Mouse (Mus musculus) B cell, adult 67 days (primary cell): ENCODE results near the gene Pxylp1. TPM values are rescaled to one million over a fixed set of nuclear protein-coding genes. Genes with fewer than 3 reads are reported as not detected.

Experiments used
- total RNA-seq, 2 experiments: library from RNA; stranded (reverse); gene quantifications; 4 replicates each; pipeline ENCODE4 v1.2.4; 2023

Pxylp1 gene
- 1 to 10 TPM; 1.2 to 2.5 TPM for total RNA-seq

DNA sequence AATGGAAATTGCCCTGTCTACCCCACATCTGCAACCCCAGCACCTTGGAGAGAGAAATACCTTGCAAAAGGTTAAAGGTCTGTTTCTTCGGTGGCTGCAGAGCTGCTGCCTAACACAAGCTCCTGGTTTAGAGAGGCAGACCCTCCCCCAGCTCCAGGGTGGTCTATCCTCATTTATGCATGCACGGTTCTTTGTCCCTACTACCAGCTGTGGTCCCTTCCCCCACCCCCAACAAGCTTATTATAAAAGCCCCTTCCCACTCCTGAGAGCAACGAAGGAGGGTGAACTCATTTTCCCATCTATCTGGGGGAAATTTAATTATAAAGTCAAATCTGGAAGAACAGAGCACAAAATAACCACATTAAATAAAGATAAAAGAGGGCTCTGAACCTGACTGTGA lies at the start of gene Pxylp1:
TSS of gene Pxylp1 (minus strand) at position 124 of the 400 bp plus-strand sequence.

Other genes with a start within 250 kb of the Pxylp1 start
- 10 to 100 TPM; 25.7 to 30.9 TPM for gene Zbtb38, start 139.8 kb downstream of the Pxylp1 start, total RNA-seq
- gene Spsb4, start 126.2 kb upstream of the Pxylp1 start, total RNA-seq: not detected
- gene Slc25a36, start 218.5 kb upstream of the Pxylp1 start, total RNA-seq: 100 to 1,000 TPM; 107 to 128 TPM